Mouse (Mus musculus) Patski (cell line): ENCODE measurements at regions not wholly inside any gene's neighbourhood (a gene's known extent, or its start where the extent isn't known, plus 50 kb on each side); places are given as distances from the start of the nearest gene placed in this dataset.

ENCODE experiments used
- ATAC-seq: fragments of 100-300 bp; one replicate; pipeline ENCODE4 v1.8.0; 2021
- CTCF ChIA-PET: fragments of 350-600 bp; sonication (Branson Sonifier 250); formaldehyde crosslinking; loops from one replicate; lab custom pipeline; 2022; ENCODE audit warnings: inconsistent platforms; lab: Charles Lee
- POLR2A ChIA-PET: fragments of 350-600 bp; sonication (Branson Sonifier 250); formaldehyde crosslinking; loops from one replicate; lab custom pipeline; 2022; ENCODE audit warnings: antibody characterized with exemption, inconsistent platforms; lab: Charles Lee
- DNase-seq: peaks from one replicate; pipeline ENCODE4 v3.0.0-alpha.2; 2011; ENCODE audit warnings: low read depth, low spot score
- H3K27me3 ChIP-seq: fragments of 371-371 bp; one replicate; pipeline ENCODE4 v1.5.1; 2021
- CTCF ChIP-seq: fragments of 100-300 bp; IDR thresholded peaks from one replicate; pipeline ENCODE4 v1.5.1; 2021
- in situ Hi-C: fragments of 300-500 bp; cut with MboI; formaldehyde crosslinking; loops from 3 replicates; pipeline ENCODE4 v1.11.1; 2018; ENCODE audit warnings: low pct_unique_long_range_greater_than_20kb, mixed read lengths

- TF ChIP-seq CTCF, result no peak
- no peaks in the 10 kb centered on the region for H3K27me3 ChIP-seq
- POLR2A ChIA-PET, result no interaction called here
- in situ Hi-C loops, result no loop called here
- CTCF ChIA-PET, result interaction anchor here (1.4 kb wide), 1 partner anchor 10 kb away, joined by 4 read pairs; no protein-coding TSS in a partner anchor
- DNase-seq, result no peak
- ATAC-seq, result no peak
Observed at GRCm38 (mm10) chr15:93790531-93790930, 194.8 kb upstream of the Prickle1 start.

DNA sequence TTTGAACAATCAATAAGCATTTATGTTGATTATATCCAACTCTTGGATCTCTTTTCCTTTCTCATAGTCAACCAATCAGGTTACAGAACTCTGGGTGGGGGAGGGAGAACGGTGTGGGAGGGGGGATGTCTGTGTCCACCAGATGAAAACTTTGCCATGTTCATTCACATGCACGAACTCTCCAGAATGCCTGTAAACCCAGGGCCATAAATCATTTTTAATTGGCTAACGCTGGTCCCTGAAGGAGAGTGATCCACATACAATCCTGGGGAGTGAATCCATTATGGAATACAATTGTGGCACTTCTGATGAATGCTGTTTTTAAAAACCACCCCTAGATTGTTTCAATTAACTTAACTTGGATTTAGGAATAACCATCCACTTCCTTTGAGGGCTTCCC, 194.1 kb upstream of the Prickle1 start:
- POLR2A ChIA-PET, result no interaction called here
- in situ Hi-C loops, result no loop called here
- TF ChIP-seq CTCF, result no peak

DNA sequence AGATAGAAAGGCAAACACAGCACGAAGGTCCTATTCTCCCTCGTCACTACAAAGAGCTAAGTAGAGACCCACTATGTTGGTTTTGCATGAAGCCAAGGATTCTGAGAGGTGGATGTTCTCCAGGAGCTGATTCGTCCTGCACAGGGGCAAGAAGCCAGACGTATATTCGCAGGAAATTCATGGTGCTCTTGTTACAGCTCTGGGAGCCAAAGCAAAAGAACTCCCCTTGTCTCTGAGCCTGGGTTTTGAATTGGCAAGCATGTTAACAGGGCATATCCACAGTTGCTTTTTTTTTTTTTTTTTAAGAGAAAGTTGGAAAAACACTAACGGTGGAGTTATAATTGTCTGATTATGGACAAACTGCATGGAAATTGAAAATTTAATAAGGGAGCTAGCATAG, 191.7 kb upstream of the Prickle1 start:
- CTCF ChIA-PET, result interaction anchor here (0.7 kb wide), 1 partner anchor 164 kb away, joined by 3 read pairs; no protein-coding TSS in a partner anchor
- POLR2A ChIA-PET, result no interaction called here
- TF ChIP-seq CTCF, result no peak
- in situ Hi-C loops, result no loop called here
- DNase-seq (no peak), ATAC-seq (no peak)
- no peaks in the 10 kb centered on the region for H3K27me3 ChIP-seq

More for the DNA sequence above, 194.1 kb upstream of the Prickle1 start:
- ATAC-seq (no peak), DNase-seq (no peak)
- no peaks in the 10 kb centered on the region for H3K27me3 ChIP-seq
- CTCF ChIA-PET, result interaction anchor here (1.4 kb wide), 1 partner anchor 9 kb away, joined by 4 read pairs; no protein-coding TSS in a partner anchor

GRCm38 (mm10) chr15:93785846-93786412, 190.2 kb upstream of the Prickle1 start:
- POLR2A ChIA-PET, result no interaction called here
- in situ Hi-C loops, result no loop called here
- no peak for TF ChIP-seq CTCF
- no peaks in the 10 kb centered on the region for H3K27me3 ChIP-seq
- DNase-seq (no peak), ATAC-seq (no peak)
- CTCF ChIA-PET, result interaction anchor here (1.5 kb wide), 1 partner anchor 11 kb away, joined by 3 read pairs; no protein-coding TSS in a partner anchor

DNA sequence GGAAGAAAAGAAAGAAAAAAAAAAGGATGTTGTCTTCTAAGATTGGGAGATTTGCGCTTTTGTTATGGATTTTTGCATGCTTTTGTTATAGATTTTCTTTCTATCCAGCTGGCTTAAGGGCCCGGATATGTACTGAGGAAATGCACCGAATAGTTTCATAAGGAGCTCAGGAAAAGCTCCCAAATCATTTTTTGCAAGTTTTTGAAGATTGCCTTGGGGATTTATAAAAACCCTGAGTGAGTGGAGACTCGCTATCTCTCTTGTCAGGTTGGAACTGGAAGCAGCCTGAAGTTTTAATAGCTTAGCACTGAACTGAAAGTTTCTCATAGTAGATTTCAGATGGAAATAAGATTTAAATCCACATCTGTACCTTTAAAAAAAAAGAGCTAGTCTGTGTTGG, 188.0 kb upstream of the Prickle1 start:
- ChIA-PET POLR2A (no interaction called here), CTCF (no interaction called here)
- in situ Hi-C loops, result no loop called here
- H3K27me3 ChIP-seq, result no peaks in the 10 kb centered on the region
- ATAC-seq (no peak), DNase-seq (no peak)
- no peak for TF ChIP-seq CTCF

GRCm38 (mm10) chr15:93775199-93775745, 179.6 kb upstream of the Prickle1 start:
- in situ Hi-C loops, result no loop called here
- DNase-seq (peak; percentile 64), ATAC-seq (peak; percentile 85)
- CTCF ChIA-PET, result interaction anchor here (1.1 kb wide), 1 partner anchor 10 kb away, joined by 3 read pairs; no protein-coding TSS in a partner anchor
- POLR2A ChIA-PET, result no interaction called here
- no peak for TF ChIP-seq CTCF
- no peaks in the 10 kb centered on the region for H3K27me3 ChIP-seq

DNA sequence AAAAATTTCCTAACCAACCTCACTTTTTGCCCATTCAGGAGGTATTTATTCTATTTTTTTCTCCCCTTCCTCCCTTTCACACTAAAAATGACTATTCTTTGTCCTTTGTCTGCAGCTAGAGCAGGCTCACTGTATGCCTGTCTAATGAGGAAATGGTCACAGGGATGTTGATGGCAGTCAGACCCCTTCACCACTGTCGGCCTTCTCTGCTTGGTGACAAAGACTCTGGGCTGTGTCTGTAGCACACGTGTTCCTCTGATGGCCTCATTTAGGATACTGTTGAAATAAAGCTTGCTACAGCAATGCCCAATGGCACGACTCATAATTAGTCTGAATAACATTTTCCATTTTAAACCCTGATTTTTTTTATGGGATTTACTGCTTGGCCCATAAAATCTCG, 178.6 kb upstream of the Prickle1 start:
- in situ Hi-C loops, result no loop called here
- DNase-seq (no peak), ATAC-seq (no peak)
- POLR2A ChIA-PET, result interaction anchor here (0.5 kb wide), 1 partner anchor 158 kb away, joined by 3 read pairs; no protein-coding TSS in a partner anchor
- CTCF ChIA-PET, result interaction anchor here (1.0 to 1.1 kb wide), 2 partner anchors 11 to 41 kb away, joined by 3 read pairs; no protein-coding TSS in a partner anchor
- no peak for TF ChIP-seq CTCF
- H3K27me3 ChIP-seq, result no peaks in the 10 kb centered on the region

GRCm38 (mm10) chr15:93766981-93767380, 171.3 kb upstream of the Prickle1 start:
- DNase-seq, result no peak
- TF ChIP-seq CTCF, result no peak
- in situ Hi-C loops, result no loop called here
- ChIA-PET CTCF (no interaction called here), POLR2A (interaction anchor here (1.0 kb wide), 1 partner anchor 11 kb away, joined by 4 read pairs; no protein-coding TSS in a partner anchor)
- no peaks in the 10 kb centered on the region for H3K27me3 ChIP-seq
- no peak for ATAC-seq

- TF ChIP-seq CTCF, result no peak
- POLR2A ChIA-PET, result no interaction called here
- CTCF ChIA-PET, result no interaction called here
Observed at GRCm38 (mm10) chr15:93763047-93763446, 167.4 kb upstream of the Prickle1 start.

DNA sequence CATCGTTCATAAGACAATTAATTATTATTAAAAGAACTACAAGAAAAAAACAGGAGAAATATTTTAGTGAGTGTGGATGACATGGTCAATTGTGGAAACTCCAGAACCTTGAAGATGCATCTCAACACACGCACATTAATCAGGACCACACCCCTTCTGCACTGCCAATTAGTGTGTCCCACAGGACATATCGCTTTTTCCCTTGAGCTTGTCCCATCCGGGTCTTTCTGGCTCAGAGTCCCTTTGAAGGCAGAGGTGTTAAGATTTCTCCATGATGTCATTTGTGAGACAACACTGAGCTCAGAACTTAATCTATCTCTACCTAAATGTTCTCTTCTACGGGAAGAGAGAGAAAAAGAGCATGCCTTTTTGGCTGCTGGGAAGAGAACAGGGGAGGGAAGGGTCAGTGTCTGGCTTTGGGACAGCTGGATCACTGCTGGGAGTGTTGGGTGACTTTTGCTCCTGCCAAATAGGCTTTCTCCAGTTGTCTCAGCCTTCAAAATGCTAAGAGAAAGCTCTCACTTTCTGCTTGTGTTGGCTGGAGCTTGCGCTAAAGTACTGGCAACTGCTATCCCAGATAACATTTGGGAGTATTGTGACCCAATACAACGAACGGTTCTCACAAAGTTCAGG, 162.6 kb upstream of the Prickle1 start:
- in situ Hi-C loops, result no loop called here
- CTCF ChIA-PET, result no interaction called here
- ATAC-seq, result no peak
- DNase-seq, result no peak
- H3K27me3 ChIP-seq, result no peaks in the 10 kb centered on the region
- POLR2A ChIA-PET, result no interaction called here
- no peak for TF ChIP-seq CTCF

More at GRCm38 (mm10) chr15:93763047-93763446, 167.4 kb upstream of the Prickle1 start:
- in situ Hi-C loops, result no loop called here
- no peak for ATAC-seq
- DNase-seq, result no peak
- H3K27me3 ChIP-seq, result no peaks in the 10 kb centered on the region

GRCm38 (mm10) chr15:93755989-93756388, 160.3 kb upstream of the Prickle1 start:
- in situ Hi-C loops, result no loop called here
- ChIA-PET CTCF (no interaction called here), POLR2A (interaction anchor here (1.1 kb wide), 1 partner anchor 12 kb away, joined by 4 read pairs; no protein-coding TSS in a partner anchor)
- H3K27me3 ChIP-seq, result no peaks in the 10 kb centered on the region
- ATAC-seq (no peak), DNase-seq (no peak)
- no peak for TF ChIP-seq CTCF
